Mouse (Mus musculus) c-Kit-negative CD71-positive TER-119-positive erythroid progenitor cells, embryonic 14.5 days (primary cell): Measurements from ENCODE around the gene Ccr8.
A peak's percentile ranks its signal among the peaks of the same experiment; 100 is the strongest.

ENCODE experiments used
- DNase-seq: peaks from one replicate; pipeline ENCODE4 v3.0.0-alpha.2; 2013; ENCODE audit warnings: low read depth, low spot score

The Ccr8 gene

GRCm38 (mm10) chr9:120091696-120092238 lies at the start of gene Ccr8:
Ccr8 (plus strand) TSS chr9:120092114.
- DNase-seq, result no peak

- no peak for DNase-seq
Measured at GRCm38 (mm10) chr9:120043115-120043514, 48.8 kb upstream of the Ccr8 start.

- DNase-seq, result no peak
Measured at GRCm38 (mm10) chr9:120048495-120048894, 43.4 kb upstream of the Ccr8 start.

- no peak for DNase-seq
Measured at GRCm38 (mm10) chr9:120049407-120049806, 42.5 kb upstream of the Ccr8 start.

GRCm38 (mm10) chr9:120054545-120055277 lies 37.2 kb upstream of the Ccr8 start:
- no peak for DNase-seq

GRCm38 (mm10) chr9:120056201-120056600 lies 35.7 kb upstream of the Ccr8 start:
- DNase-seq, result no peak

GRCm38 (mm10) chr9:120058730-120059129 lies 33.2 kb upstream of the Ccr8 start:
- no peak for DNase-seq

GRCm38 (mm10) chr9:120064317-120064716 lies 27.6 kb upstream of the Ccr8 start:
- no peak for DNase-seq

GRCm38 (mm10) chr9:120067609-120068008 lies 24.3 kb upstream of the Ccr8 start:
- no peak for DNase-seq

- DNase-seq, result no peak
Measured at GRCm38 (mm10) chr9:120068047-120068446, 23.9 kb upstream of the Ccr8 start.

- no peak for DNase-seq
Measured at GRCm38 (mm10) chr9:120069779-120070178, 22.1 kb upstream of the Ccr8 start, which contains the start of gene Cx3cr1. Cx3cr1 (minus strand) TSS chr9:120069879.

GRCm38 (mm10) chr9:120071251-120071650 lies 20.7 kb upstream of the Ccr8 start:
- DNase-seq, result no peak

- DNase-seq, result peak; percentile 16
Measured at GRCm38 (mm10) chr9:120073169-120073568, 18.7 kb upstream of the Ccr8 start.

- DNase-seq, result no peak
Measured at GRCm38 (mm10) chr9:120074516-120074915, 17.4 kb upstream of the Ccr8 start.

- DNase-seq, result no peak
Measured at GRCm38 (mm10) chr9:120078241-120078640, 13.7 kb upstream of the Ccr8 start.

- DNase-seq, result no peak
Measured at GRCm38 (mm10) chr9:120079901-120080300, 12.0 kb upstream of the Ccr8 start.

GRCm38 (mm10) chr9:120080546-120081108 lies 11.3 kb upstream of the Ccr8 start:
- DNase-seq, result no peak

GRCm38 (mm10) chr9:120081247-120081646 lies 10.7 kb upstream of the Ccr8 start:
- DNase-seq, result no peak

GRCm38 (mm10) chr9:120081967-120082366 lies 9.9 kb upstream of the Ccr8 start:
- DNase-seq, result no peak

GRCm38 (mm10) chr9:120082691-120083090 lies 9.2 kb upstream of the Ccr8 start:
- DNase-seq, result no peak

GRCm38 (mm10) chr9:120083158-120083894 lies 8.6 kb upstream of the Ccr8 start:
- DNase-seq, result no peak

GRCm38 (mm10) chr9:120084406-120084805 lies 7.5 kb upstream of the Ccr8 start:
- DNase-seq, result no peak
